Mouse (Mus musculus) midbrain, embryonic 12.5 days (tissue): ENCODE measurements around the gene Abcb5. TPM values are rescaled to one million over a fixed set of nuclear protein-coding genes. Genes with fewer than 3 reads are reported as not detected.
A peak's percentile ranks its signal among the peaks of the same experiment; 100 is the strongest.

Experiments
- ATAC-seq: fragments of 200-750 bp; cut with Nextera tagmentation; 2 replicates; pipeline ENCODE4 v1.8.0; 2017; ENCODE audit warnings: low read depth, moderate TSS enrichment, moderate library complexity; ENCODE audit not compliant: low FRiP score
- H3K27ac ChIP-seq: fragments of 300-500 bp; sonication (generic); replicated peaks from 2 replicates; pipeline ENCODE4 v1.5.1; 2016; ENCODE audit warnings: mild to moderate bottlenecking
- H3K27me3 ChIP-seq: fragments of 300-500 bp; sonication (generic); 2 replicates; pipeline ENCODE4 v1.6.1; 2016; ENCODE audit warnings: mild to moderate bottlenecking
- H3K36me3 ChIP-seq: fragments of 300-500 bp; sonication (generic); 2 replicates; pipeline ENCODE4 v1.6.1; 2016
- H3K4me1 ChIP-seq: fragments of 300-500 bp; sonication (generic); 2 replicates; pipeline ENCODE4 v1.6.1; 2016
- H3K4me2 ChIP-seq: fragments of 300-500 bp; sonication (generic); replicated peaks from 2 replicates; pipeline ENCODE4 v1.6.1; 2016; ENCODE audit warnings: mild to moderate bottlenecking, moderate library complexity
- H3K4me3 ChIP-seq: fragments of 300-500 bp; sonication (generic); 2 replicates; pipeline ENCODE4 v1.5.1; 2016; ENCODE audit warnings: mild to moderate bottlenecking
- H3K9ac ChIP-seq: fragments of 300-500 bp; sonication (generic); replicated peaks from 2 replicates; pipeline ENCODE4 v1.6.1; 2016; ENCODE audit warnings: mild to moderate bottlenecking, moderate library complexity
- H3K9me3 ChIP-seq: fragments of 300-500 bp; sonication (generic); 2 replicates; pipeline ENCODE4 v1.6.1; 2016; ENCODE audit warnings: mild to moderate bottlenecking
- WGBS: fragments of 180-500 bp; shearing (Covaris S2); methylation state at CpG from one replicate; pipeline ENCODE4 v1.1.7; 2016; 5-methylcytosine and 5-hydroxymethylcytosine counted together
- polyA plus RNA-seq: library from polyadenylated mRNA; unstranded; fragments of >200 nt; fragmentation: Nextera tagmentation; extraction: Ambion mirVana; gene quantifications from 2 replicates; pipeline ENCODE4 v1.2.1, GENCODE M21; 2016

Gene Abcb5
- polyA plus RNA-seq, 1 experiment from 2014 or later: not detected

DNA sequence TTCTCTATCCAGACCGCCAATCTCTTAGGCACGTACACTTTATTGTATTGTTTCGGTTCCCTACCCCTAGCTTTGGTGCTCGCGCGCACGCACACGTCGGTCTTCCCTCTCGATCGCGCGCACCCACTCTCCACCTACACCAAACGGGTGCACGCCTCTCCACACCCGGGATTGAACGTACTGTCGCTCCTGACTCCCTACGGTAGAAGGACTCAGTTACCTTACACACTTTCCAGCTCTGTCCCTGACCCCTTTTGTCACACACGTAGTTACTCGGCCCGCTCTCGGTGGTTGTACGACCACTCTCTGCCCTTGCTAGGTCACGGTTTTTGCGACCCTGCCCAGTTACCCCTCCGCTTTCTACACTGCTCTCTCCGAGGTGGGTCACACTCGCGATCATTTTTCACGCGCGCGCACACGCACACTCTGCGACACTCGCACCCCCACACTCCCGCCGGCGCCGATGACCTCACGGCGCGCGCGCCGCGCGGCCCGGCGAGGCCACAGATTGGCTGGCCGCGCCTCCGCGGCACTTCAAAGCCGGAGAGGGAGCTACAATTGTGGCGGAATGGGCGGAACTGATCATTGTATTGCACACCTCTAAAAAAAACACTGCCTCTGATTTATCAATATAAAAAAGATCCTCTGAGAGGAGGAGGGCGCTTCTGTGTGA, 119.4 kb downstream of the Abcb5 start:
- H3K4me2 ChIP-seq: peak overlapping the region; percentile 68
- H3K27ac ChIP-seq: 0 out of 2 replicates have a peak overlapping the region, but pooled peaks have one; percentile 30
- WGBS: under 1% methylated on average over 59 of the region's 59 CpGs

DNA sequence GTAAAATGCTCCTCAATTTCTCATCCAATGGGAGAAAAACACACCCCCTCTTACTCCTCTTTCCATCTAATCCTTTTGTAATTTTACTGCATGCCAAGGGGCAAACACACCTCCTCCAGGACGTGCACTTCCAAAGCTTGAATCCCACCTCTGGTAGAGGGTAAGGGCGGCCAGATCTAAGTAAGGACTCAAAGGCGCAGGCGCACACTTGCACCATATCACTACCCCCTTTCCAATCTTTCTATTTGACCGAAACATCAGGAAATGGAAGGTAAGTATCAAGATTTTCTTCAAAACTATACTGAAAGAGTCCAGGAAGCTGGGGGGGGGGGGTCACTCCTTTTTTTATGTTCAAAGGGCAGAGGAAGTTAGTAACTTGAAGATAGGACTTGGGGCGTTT, 120.0 kb downstream of the Abcb5 start, which contains the start of gene Sp8:
Gene Sp8 (plus strand): TSS at position 109 of the 400 bp plus-strand sequence.
- under 1% methylated on average over 6 of the region's 6 CpGs for whole genome bisulfite sequencing
- peak within 1 kb of the TSS; percentile 68 for H3K4me2 ChIP-seq
- H3K4me1 ChIP-seq: peaks cover 33% of the 10 kb centered on the region
- H3K27ac ChIP-seq: 0 out of 2 replicates have a peak within 1 kb of the TSS, but pooled peaks have one; percentile 30
- H3K36me3 ChIP-seq: no peaks in the 10 kb centered on the region
- H3K27me3 ChIP-seq: peaks cover 77% of the 10 kb centered on the region
- peak within 1 kb of the TSS; percentile 51 for H3K4me3 ChIP-seq
- H3K9me3 ChIP-seq: no peaks in the 10 kb centered on the region
- peak within 1 kb of the TSS; percentile 39 for H3K9ac ChIP-seq
- ATAC-seq: no peak

More for the DNA sequence above, 119.4 kb downstream of the Abcb5 start:
- peaks cover 73% of the 10 kb centered on the region for H3K27me3 ChIP-seq
- H3K9me3 ChIP-seq: no peaks in the 10 kb centered on the region
- peak; percentile 64 for ATAC-seq
- no peaks in the 10 kb centered on the region for H3K36me3 ChIP-seq
- H3K4me3 ChIP-seq: peak overlapping the region; percentile 51
- peaks cover 33% of the 10 kb centered on the region for H3K4me1 ChIP-seq
- H3K9ac ChIP-seq: peak overlapping the region; percentile 39

DNA sequence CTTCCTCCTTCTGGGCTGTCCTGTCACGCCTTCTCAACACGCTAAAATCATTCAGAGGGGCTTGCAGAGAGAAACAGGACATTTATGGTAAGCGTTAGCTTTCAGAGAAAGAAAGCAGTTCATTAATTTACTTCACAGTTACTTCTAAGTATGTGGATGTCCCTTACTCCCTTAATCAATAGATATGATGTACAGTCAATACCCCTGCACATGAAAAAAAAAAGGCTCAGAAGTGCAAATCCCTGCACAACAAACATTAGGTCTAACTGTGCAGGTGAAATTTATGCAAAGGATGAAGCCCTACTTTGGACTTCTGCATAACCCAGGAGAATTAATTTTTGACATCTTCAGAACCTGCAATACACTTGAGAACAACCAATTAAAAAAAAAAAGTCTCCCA, 120.9 kb downstream of the Abcb5 start:
- H3K36me3 ChIP-seq: no peaks in the 10 kb centered on the region
- H3K4me1 ChIP-seq: peaks cover 37% of the 10 kb centered on the region
- no peak overlapping the region for H3K4me3 ChIP-seq
- no peak for ATAC-seq
- H3K4me2 ChIP-seq: no peak overlapping the region
- H3K9ac ChIP-seq: no peak overlapping the region
- WGBS: 2% methylated on average over 3 of the region's 3 CpGs
- H3K27me3 ChIP-seq: peaks cover 85% of the 10 kb centered on the region
- H3K9me3 ChIP-seq: no peaks in the 10 kb centered on the region
- no peak overlapping the region for H3K27ac ChIP-seq

DNA sequence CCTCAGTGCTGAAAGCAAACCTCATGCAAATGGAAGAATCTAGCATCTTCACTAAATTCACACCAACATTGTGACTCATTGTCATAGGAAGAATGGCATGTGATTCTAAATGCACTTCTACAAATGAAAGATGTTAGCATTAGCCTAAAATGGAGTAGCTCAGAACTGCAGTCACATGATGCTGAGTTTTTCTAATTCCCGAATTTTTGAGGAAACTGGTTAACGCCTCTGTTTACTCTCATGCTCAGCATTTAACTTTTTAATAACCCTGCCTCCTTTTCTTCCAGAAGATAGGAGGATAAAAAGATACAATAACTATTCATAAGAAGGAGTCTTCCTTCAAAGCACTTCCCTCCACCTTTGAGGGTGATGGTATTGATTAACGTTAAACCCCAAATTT, 121.4 kb downstream of the Abcb5 start:
- no peaks in the 10 kb centered on the region for H3K36me3 ChIP-seq

DNA sequence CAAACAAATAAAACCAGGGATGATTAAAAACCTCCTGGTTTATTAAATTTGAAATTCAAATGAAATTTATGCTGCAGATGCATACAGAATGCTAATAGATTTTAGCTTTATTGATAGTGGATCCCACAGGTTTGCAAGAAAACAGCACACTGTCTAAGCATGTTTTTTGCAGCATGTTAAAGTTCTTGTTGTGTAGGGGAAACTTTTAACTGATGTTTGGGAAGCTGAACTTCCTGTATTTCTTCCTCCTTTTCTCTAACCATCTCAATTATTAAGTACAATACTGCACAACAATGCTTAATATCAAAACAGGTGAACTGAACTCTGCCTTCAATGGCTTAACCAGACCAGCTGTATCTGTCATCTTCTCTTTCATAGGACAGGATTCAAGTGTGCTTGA, 122.1 kb downstream of the Abcb5 start:
- H3K4me1 ChIP-seq: peaks cover 31% of the 10 kb centered on the region
- H3K27ac ChIP-seq: no peak overlapping the region
- H3K9ac ChIP-seq: no peak overlapping the region
- H3K4me2 ChIP-seq: no peak overlapping the region
- H3K36me3 ChIP-seq: no peaks in the 10 kb centered on the region
- peaks cover 84% of the 10 kb centered on the region for H3K27me3 ChIP-seq
- ATAC-seq: no peak
- H3K4me3 ChIP-seq: no peak overlapping the region
- no peaks in the 10 kb centered on the region for H3K9me3 ChIP-seq

More for the DNA sequence above, 121.4 kb downstream of the Abcb5 start:
- H3K4me3 ChIP-seq: no peak overlapping the region
- no peak for ATAC-seq
- H3K27ac ChIP-seq: no peak overlapping the region
- H3K4me2 ChIP-seq: no peak overlapping the region
- WGBS: 7% methylated on average over 3 of the region's 3 CpGs
- H3K9ac ChIP-seq: no peak overlapping the region
- H3K27me3 ChIP-seq: peaks cover 86% of the 10 kb centered on the region
- H3K4me1 ChIP-seq: peaks cover 37% of the 10 kb centered on the region
- no peaks in the 10 kb centered on the region for H3K9me3 ChIP-seq

DNA sequence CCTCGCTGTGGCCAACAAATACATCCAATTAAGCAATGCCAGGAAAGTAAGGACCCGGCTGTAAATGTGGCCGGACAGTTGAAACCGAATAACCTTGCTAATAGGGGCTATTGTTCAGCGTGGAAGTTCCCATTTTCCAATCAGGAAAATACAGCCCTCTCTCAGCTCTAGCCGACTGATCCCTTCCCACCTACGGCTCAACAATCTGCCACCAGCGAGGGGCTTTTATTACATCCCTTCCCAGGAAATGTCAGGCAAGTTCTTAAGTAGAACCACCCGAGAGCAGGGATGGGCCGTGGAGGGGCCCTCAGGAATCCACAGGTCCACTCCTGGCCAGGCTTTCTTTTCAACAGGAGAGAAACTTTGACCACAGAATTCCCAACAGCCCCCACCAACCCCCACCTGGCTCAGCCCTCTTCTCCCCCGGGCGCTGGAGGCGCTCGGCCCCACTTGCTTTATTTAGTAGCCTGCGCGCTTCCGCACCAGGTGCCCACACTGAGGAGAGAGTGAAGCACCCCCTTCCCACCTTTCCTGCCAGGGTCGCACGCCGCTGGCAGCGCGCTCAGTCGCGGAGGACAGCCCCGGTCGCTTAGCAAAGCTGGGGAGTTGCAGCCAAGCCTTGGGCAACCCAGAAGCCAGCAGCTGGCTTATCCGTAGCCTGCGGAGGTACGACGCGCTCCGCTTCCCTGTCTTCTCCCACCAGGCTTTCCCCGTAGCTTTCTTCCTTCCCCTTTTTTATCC, 123.4 kb downstream of the Abcb5 start:
- peaks cover 21% of the 10 kb centered on the region for H3K4me1 ChIP-seq

DNA sequence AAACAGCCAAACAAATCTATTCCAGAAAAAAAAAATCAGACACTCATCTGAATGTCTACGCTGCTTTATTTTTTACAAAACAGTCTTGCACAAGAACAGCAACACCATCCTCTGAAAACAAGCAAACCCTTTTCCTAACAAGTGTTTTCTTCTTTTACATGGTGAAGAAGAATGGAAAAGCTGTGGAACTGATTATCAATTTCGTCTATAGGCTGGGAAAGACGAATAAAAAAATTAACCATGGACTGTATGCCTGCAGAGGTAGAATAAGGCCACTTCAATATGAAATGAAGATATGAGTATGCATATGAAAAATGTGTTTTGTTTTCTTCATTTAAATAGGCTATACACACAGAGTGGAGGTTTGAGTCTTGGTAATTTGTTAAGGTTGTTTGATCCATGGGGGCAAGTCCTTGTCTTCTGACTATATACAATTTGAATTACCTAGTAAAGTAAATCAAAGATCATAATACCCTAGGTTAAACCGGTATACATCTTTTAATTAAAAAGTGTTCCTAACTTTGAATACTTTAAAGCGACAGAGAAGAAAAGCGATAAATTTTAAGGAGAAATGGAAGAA, 124.2 kb downstream of the Abcb5 start:
- Histone ChIP-seq H3K27ac (no peak overlapping the region), H3K27me3 (peaks cover 81% of the 10 kb centered on the region), H3K4me1 (peaks cover 24% of the 10 kb centered on the region), H3K9ac (no peak overlapping the region), H3K36me3 (no peaks in the 10 kb centered on the region), H3K4me2 (no peak overlapping the region), H3K4me3 (no peak overlapping the region), H3K9me3 (no peaks in the 10 kb centered on the region)
- WGBS: 10% methylated on average over 6 of the region's 6 CpGs
- no peak for ATAC-seq

More for the DNA sequence above, 123.4 kb downstream of the Abcb5 start:
- Histone ChIP-seq H3K9me3 (no peaks in the 10 kb centered on the region), H3K4me3 (peak overlapping the region; percentile 36), H3K27ac (no peak overlapping the region), H3K4me2 (peak overlapping the region; percentile 52), H3K36me3 (no peaks in the 10 kb centered on the region), H3K9ac (peak overlapping the region; percentile 43; the same call in 1 of the 2 replicates), H3K27me3 (peaks cover 82% of the 10 kb centered on the region)
- ATAC-seq: peak; percentile 35; the same call in 1 of the 2 replicates
- WGBS: under 1% methylated on average over 33 of the region's 33 CpGs

DNA sequence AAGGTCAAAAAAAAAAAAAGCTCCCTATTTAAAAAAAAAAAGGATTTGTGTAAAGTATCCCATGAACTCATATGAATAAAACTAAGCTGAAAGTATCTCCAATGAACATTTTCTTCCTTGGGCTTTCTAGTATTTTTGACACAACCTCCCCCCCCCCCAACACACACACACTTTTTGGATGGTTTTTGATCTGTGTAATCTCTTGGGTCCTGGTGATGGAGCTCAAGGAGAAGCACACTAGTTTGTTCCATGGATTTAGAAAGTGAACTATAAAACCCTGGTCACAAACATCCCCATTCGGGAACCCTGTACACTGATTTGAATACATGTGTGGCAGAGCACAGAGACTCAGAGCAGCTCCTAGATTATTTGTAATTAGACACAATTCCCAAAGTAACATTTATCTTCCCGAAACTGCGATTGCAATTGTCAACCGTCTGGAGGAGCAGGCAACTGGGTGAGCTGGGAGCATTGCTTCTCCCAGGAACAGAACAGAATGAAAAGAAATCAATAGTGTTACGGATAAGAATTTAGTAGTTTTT, 124.8 kb downstream of the Abcb5 start:
- Histone ChIP-seq H3K27ac (no peak overlapping the region), H3K36me3 (no peaks in the 10 kb centered on the region), H3K4me2 (no peak overlapping the region), H3K4me3 (no peak overlapping the region), H3K9me3 (no peaks in the 10 kb centered on the region), H3K9ac (no peak overlapping the region), H3K4me1 (peaks cover 25% of the 10 kb centered on the region), H3K27me3 (peaks cover 81% of the 10 kb centered on the region)
- no peak for ATAC-seq
- 5% methylated on average over 5 of the region's 5 CpGs for WGBS

DNA sequence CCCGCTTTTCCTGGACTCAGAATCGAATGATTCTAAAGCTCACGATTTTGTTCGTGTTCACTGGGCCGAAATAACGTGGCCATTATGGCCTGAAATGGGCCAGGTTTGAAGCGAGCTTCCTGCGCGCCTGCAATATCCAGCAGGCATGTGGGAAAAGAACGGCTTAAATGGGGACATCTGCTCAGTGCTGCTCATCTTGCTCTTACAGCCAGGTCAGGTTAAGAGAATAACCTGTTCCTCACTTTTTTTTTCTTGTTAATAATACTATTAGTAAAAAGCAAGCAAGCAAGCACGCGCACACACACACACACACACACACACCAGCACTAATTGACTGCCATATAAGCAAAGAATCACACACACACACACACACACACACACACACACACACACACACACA, 125.4 kb downstream of the Abcb5 start:
- H3K4me3 ChIP-seq: 0 out of 2 replicates have a peak overlapping the region, but pooled peaks have one; percentile 3
- H3K27me3 ChIP-seq: peaks cover 81% of the 10 kb centered on the region
- H3K27ac ChIP-seq: no peak overlapping the region
- peaks cover 26% of the 10 kb centered on the region for H3K4me1 ChIP-seq
- no peaks in the 10 kb centered on the region for H3K9me3 ChIP-seq
- H3K36me3 ChIP-seq: no peaks in the 10 kb centered on the region
- peak; percentile 8; the same call in 1 of the 2 replicates for ATAC-seq
- 0% methylated on average over 12 of the region's 12 CpGs for WGBS
- H3K9ac ChIP-seq: no peak overlapping the region
- peak overlapping the region; percentile 31 for H3K4me2 ChIP-seq

DNA sequence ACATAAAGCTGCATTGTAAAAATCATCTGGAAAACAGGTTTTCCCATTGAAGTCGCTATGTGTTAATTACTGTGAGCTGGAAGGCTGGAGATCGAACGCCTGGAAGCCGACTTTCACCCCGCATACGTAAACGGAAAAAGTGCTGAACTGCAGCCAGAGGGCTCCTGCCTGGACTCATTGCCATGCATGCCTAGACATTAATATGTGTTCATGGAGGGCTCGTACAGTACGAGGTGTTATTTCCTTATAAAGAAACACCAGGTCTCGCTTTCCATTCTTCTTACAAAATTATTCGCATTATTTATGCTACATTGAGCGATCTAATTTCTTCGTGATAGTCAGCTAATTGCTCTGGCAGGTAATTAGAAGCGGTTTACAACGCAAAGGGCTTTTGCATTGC, 125.9 kb downstream of the Abcb5 start:
- no peaks in the 10 kb centered on the region for H3K36me3 ChIP-seq
- no peak overlapping the region for H3K9ac ChIP-seq
- H3K9me3 ChIP-seq: no peaks in the 10 kb centered on the region
- peaks cover 80% of the 10 kb centered on the region for H3K27me3 ChIP-seq
- 2% methylated on average over 15 of the region's 15 CpGs for WGBS
- H3K27ac ChIP-seq: no peak overlapping the region
- ATAC-seq: no peak
- peak overlapping the region; percentile 31 for H3K4me2 ChIP-seq
- H3K4me1 ChIP-seq: peaks cover 26% of the 10 kb centered on the region
- 0 out of 2 replicates have a peak overlapping the region, but pooled peaks have one; percentile 3 for H3K4me3 ChIP-seq

DNA sequence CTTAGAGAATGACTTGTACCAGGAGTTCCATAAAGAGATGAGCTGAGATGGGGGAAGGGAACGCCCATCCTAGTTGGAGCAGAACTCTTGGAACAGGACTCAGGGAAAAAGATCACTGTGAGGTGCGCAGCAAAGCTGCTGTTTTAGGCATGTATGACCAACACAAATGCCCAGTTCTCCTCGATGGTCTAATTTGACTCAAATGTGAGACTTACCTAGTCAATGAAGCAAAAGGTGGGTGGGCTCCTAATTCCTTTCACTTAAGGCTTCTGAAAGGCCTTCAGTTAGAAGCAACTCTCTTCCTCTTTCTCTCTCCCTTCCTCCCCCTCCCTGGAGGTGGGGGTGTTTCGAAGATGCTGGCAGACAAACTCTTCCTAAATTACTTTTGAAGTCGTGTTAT, 126.8 kb downstream of the Abcb5 start:
- H3K4me1 ChIP-seq: peaks cover 26% of the 10 kb centered on the region
- no peak overlapping the region for H3K4me2 ChIP-seq
- H3K9me3 ChIP-seq: no peaks in the 10 kb centered on the region
- no peak overlapping the region for H3K9ac ChIP-seq
- H3K27ac ChIP-seq: no peak overlapping the region
- H3K36me3 ChIP-seq: no peaks in the 10 kb centered on the region
- H3K4me3 ChIP-seq: no peak overlapping the region
- WGBS: 10% methylated on average over 5 of the region's 5 CpGs
- no peak for ATAC-seq
- peaks cover 73% of the 10 kb centered on the region for H3K27me3 ChIP-seq

DNA sequence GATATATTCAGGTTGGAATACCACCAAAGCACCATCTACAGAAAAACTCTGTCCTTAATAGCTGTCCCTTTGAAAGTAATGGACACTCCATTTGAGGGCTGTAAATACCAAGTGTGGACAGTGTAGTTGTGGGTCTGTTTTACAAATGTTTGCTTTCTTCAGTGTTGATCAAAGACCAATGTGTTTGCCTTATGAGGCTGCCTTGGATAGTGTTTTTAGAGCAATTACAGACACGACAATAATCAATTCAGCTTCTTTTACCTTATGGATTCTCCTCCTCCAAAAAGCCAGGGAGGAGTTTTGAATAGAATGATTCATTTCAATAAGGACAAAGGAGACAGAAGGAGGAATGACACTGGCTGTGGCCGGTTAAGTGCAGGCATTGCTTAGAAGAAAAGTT, 128.0 kb downstream of the Abcb5 start:
- Histone ChIP-seq H3K9me3 (no peaks in the 10 kb centered on the region), H3K27me3 (peaks cover 63% of the 10 kb centered on the region), H3K4me1 (peaks cover 26% of the 10 kb centered on the region), H3K9ac (no peak overlapping the region), H3K4me3 (no peak overlapping the region), H3K27ac (no peak overlapping the region), H3K36me3 (no peaks in the 10 kb centered on the region), H3K4me2 (no peak overlapping the region)
- WGBS: 3% methylated on average over 2 of the region's 2 CpGs
- no peak for ATAC-seq
